Mouse (Mus musculus) neural tube, embryonic 11.5 days (tissue): ENCODE measurements around the gene Drc1. TPM values are rescaled to one million over a fixed set of nuclear protein-coding genes. Genes with fewer than 3 reads are reported as not detected.

Experiments used
- ATAC-seq: fragments of 200-750 bp; cut with Nextera tagmentation; 2 replicates; pipeline ENCODE4 v1.8.0; 2017; ENCODE audit warnings: moderate number of reproducible peaks, mild to moderate bottlenecking, moderate TSS enrichment, moderate library complexity; ENCODE audit not compliant: insufficient read depth, low FRiP score, low TSS enrichment
- DNase-seq: peaks from one replicate; pipeline ENCODE4 v3.0.0-alpha.2; 2015; ENCODE audit warnings: low spot score
- H3K27ac ChIP-seq: fragments of 300-500 bp; sonication (generic); 2 replicates; pipeline ENCODE4 v1.5.1; 2014; ENCODE audit warnings: low read depth, mild to moderate bottlenecking, low read length
- H3K27me3 ChIP-seq: fragments of 300-500 bp; sonication (generic); 2 replicates; pipeline ENCODE4 v1.6.1; 2014; ENCODE audit warnings: mild to moderate bottlenecking, low read length, mixed read lengths; ENCODE audit not compliant: control insufficient read depth, insufficient read depth
- H3K36me3 ChIP-seq: fragments of 300-500 bp; sonication (generic); 2 replicates; pipeline ENCODE4 v1.6.1; 2014; ENCODE audit warnings: mild to moderate bottlenecking, low read length, moderate library complexity, mixed read lengths; ENCODE audit not compliant: control insufficient read depth, insufficient read depth
- H3K4me1 ChIP-seq: fragments of 300-500 bp; sonication (generic); 2 replicates; pipeline ENCODE4 v1.6.1; 2014; ENCODE audit warnings: low read length, mixed read lengths; ENCODE audit not compliant: control insufficient read depth, insufficient read depth
- H3K4me2 ChIP-seq: fragments of 300-500 bp; sonication (generic); 2 replicates; pipeline ENCODE4 v1.6.1; 2014; ENCODE audit warnings: low read depth, mild to moderate bottlenecking, moderate library complexity
- H3K4me3 ChIP-seq: fragments of 300-500 bp; sonication (generic); 2 replicates; pipeline ENCODE4 v1.5.1; 2014; ENCODE audit warnings: low read depth, low read length
- H3K9ac ChIP-seq: fragments of 300-500 bp; sonication (generic); 2 replicates; pipeline ENCODE4 v1.6.1; 2014; ENCODE audit warnings: mild to moderate bottlenecking, low read length
- H3K9me3 ChIP-seq: fragments of 300-500 bp; sonication (generic); 2 replicates; pipeline ENCODE4 v1.6.1; 2016; ENCODE audit warnings: low read length; ENCODE audit not compliant: control insufficient read depth
- WGBS: fragments of 180-500 bp; shearing (Covaris S2); extraction: QIAGEN DNeasy Blood & Tissue Kit; methylation state at CpG from one replicate; pipeline ENCODE4 v1.1.7; 2014; 5-methylcytosine and 5-hydroxymethylcytosine counted together
- polyA plus RNA-seq: library from polyadenylated mRNA; unstranded; fragments of >200 nt; fragmentation: Nextera tagmentation; extraction: Ambion mirVana; gene quantifications from 2 replicates; pipeline ENCODE4 v1.2.1, GENCODE M21; 2014

Gene Drc1
- polyA plus RNA-seq, 1 experiment from 2014 or later, result 0.42 TPM

- H3K4me3 ChIP-seq, result no peak overlapping the region
- H3K4me1 ChIP-seq, result no peaks in the 10 kb centered on the region
- no peaks in the 10 kb centered on the region for H3K9me3 ChIP-seq
- DNase-seq (no peak), ATAC-seq (no peak)
- no peaks in the 10 kb centered on the region for H3K36me3 ChIP-seq
- no peak overlapping the region for H3K27ac ChIP-seq
- 87% methylated on average over 5 of the region's 5 CpGs for WGBS
- H3K4me2 ChIP-seq, result no peak overlapping the region
- no peaks in the 10 kb centered on the region for H3K27me3 ChIP-seq
- no peak overlapping the region for H3K9ac ChIP-seq
Observed at GRCm38 (mm10) chr5:30369426-30369825, 88.2 kb downstream of the Drc1 start.

DNA sequence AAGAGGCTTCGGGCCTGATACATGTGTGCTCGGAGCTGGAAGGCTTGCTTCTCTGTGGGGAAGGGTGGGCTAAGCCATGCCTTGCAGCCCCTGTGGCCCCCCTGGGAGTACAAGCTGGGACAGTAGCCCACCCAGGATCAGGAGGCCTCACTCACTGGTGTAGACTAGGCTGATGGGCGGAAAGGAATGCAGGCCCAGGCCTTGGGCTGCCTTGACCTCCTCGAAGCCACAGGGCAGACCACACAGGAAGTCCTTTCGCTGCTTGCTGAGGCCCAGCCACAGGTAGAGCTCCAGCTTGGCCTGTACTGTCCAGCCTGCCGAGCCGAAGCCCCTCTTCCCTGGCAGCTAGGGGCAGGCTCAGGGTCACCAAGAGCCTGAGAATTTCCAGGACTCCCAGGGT lies 101.7 kb downstream of the Drc1 start:
- Histone ChIP-seq H3K9ac (no peak overlapping the region), H3K36me3 (no peaks in the 10 kb centered on the region), H3K27ac (no peak overlapping the region), H3K4me1 (no peaks in the 10 kb centered on the region), H3K4me2 (no peak overlapping the region), H3K27me3 (no peaks in the 10 kb centered on the region), H3K9me3 (no peaks in the 10 kb centered on the region), H3K4me3 (no peak overlapping the region)
- DNase-seq (no peak), ATAC-seq (no peak)
- 62% methylated on average over 7 of the region's 7 CpGs for WGBS

DNA sequence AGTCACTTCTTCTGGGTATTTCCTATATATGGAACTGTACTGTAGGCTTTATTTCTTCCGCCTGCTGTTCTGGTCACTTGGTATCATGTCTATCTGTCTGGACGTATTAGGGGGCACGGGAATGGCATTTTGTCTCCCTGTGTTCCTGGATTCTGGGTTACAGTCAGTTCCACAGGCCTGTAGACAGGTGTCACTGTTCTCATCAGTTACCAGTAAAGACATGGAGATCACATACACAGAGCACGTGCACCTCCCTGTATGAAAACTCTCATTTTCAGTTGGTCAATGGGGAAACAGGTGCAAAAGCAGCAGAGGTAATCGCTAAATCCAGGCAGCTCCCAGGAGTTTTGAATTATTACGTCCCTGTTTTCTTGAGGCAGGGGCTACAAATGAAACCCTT lies 106.5 kb downstream of the Drc1 start:
- no peak overlapping the region for H3K27ac ChIP-seq
- no peak for ATAC-seq
- 86% methylated on average over 6 of the region's 6 CpGs for WGBS
- H3K27me3 ChIP-seq, result no peaks in the 10 kb centered on the region
- no peak overlapping the region for H3K4me2 ChIP-seq
- no peak for DNase-seq
- H3K9me3 ChIP-seq, result no peaks in the 10 kb centered on the region
- no peaks in the 10 kb centered on the region for H3K36me3 ChIP-seq
- H3K9ac ChIP-seq, result no peak overlapping the region
- H3K4me3 ChIP-seq, result no peak overlapping the region
- no peaks in the 10 kb centered on the region for H3K4me1 ChIP-seq

GRCm38 (mm10) chr5:30389836-30390235 lies 108.6 kb downstream of the Drc1 start:
- no peak overlapping the region for H3K4me2 ChIP-seq
- H3K36me3 ChIP-seq, result no peaks in the 10 kb centered on the region
- no peaks in the 10 kb centered on the region for H3K4me1 ChIP-seq
- H3K9me3 ChIP-seq, result no peaks in the 10 kb centered on the region
- DNase-seq, result no peak
- 88% methylated on average over 5 of the region's 5 CpGs for WGBS
- no peak overlapping the region for H3K9ac ChIP-seq
- no peaks in the 10 kb centered on the region for H3K27me3 ChIP-seq
- no peak for ATAC-seq
- H3K4me3 ChIP-seq, result no peak overlapping the region
- H3K27ac ChIP-seq, result no peak overlapping the region

DNA sequence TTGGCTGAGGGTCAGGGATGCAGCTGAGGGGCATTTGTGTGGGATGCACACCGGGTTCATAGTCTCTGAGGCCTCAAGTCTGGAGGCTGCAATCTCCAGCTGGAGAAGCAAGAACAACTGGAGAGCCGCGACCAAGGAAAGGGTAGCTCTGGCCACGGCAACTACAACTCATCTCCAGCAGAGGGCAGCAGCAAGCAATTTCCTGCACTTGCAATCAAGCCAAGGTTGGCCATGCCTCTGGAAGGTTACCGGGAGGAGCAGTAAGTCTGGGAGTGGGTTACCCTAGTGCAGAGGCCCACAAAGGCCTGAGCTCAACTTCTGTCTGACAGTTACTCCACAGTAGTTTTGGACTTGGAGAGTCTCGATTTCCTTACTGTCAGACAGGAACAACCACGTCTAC lies 110.3 kb downstream of the Drc1 start:
- no peak overlapping the region for H3K4me2 ChIP-seq
- no peak for ATAC-seq
- no peaks in the 10 kb centered on the region for H3K9me3 ChIP-seq
- H3K4me3 ChIP-seq, result no peak overlapping the region
- H3K9ac ChIP-seq, result no peak overlapping the region
- no peaks in the 10 kb centered on the region for H3K27me3 ChIP-seq
- peak; percentile 79 for DNase-seq
- no peak overlapping the region for H3K27ac ChIP-seq
- no peaks in the 10 kb centered on the region for H3K4me1 ChIP-seq
- 29% methylated on average over 7 of the region's 7 CpGs for WGBS
- H3K36me3 ChIP-seq, result no peaks in the 10 kb centered on the region

- no peak overlapping the region for H3K4me2 ChIP-seq
- H3K27ac ChIP-seq, result no peak overlapping the region
- H3K9ac ChIP-seq, result no peak overlapping the region; the same call in 1 of the 2 replicates
- DNase-seq (no peak), ATAC-seq (no peak)
- H3K4me3 ChIP-seq, result no peak overlapping the region
- H3K4me1 ChIP-seq, result no peaks in the 10 kb centered on the region
- no peaks in the 10 kb centered on the region for H3K36me3 ChIP-seq
- H3K27me3 ChIP-seq, result no peaks in the 10 kb centered on the region
- 89% methylated on average over 5 of the region's 5 CpGs for WGBS
- no peaks in the 10 kb centered on the region for H3K9me3 ChIP-seq
Observed at GRCm38 (mm10) chr5:30400521-30400920, 119.3 kb downstream of the Drc1 start.

DNA sequence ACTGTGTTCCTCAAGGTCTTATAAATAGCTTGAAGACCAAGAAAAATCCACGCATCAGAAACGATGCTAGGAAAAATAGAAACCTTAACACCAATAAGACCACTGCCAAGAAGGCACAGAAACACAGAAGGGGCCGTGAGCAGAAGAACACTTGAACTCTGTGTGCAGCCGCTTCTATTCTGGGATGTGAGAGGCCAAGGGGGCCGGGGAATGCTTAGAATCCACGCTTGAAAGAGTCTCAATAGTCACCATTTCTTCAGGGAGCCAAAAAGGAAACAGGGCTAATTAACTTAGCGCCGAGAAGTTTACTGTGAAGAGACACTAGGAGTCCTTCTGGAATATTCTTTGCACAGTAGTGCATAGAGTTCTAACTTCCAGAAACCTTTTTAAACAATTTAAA lies 120.0 kb downstream of the Drc1 start:
- Histone ChIP-seq H3K36me3 (no peaks in the 10 kb centered on the region), H3K27ac (no peak overlapping the region), H3K27me3 (no peaks in the 10 kb centered on the region), H3K9ac (no peak overlapping the region), H3K4me2 (no peak overlapping the region), H3K4me1 (no peaks in the 10 kb centered on the region), H3K4me3 (no peak overlapping the region), H3K9me3 (no peaks in the 10 kb centered on the region)
- no peak for DNase-seq
- 25% methylated on average over 8 of the region's 8 CpGs for WGBS
- no peak for ATAC-seq

DNA sequence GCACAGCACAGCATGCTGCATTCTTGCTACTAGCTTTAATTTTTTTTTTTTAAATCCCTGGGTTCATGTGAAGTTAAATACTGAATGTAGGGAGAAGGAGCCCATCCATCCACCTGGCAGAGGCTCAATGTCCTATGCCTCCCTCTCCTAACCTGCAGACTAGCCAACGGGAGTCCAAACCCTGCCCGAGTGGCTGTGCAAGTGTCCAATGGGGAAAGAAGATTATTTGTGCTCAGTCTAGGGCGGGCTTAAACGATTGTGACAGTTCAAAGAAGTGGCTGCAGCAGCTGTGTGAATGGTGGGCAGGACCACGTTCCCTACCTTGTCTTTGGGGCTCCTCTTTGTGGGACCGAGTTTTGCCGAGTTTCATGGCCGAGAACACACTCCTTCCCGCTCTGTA lies 125.7 kb downstream of the Drc1 start:
- Histone ChIP-seq H3K4me1 (peaks cover 4% of the 10 kb centered on the region; the same call in 1 of the 2 replicates), H3K36me3 (no peaks in the 10 kb centered on the region), H3K9ac (no peak overlapping the region), H3K9me3 (no peaks in the 10 kb centered on the region), H3K27ac (no peak overlapping the region), H3K4me2 (peak overlapping the region; percentile 9; the same call in 1 of the 2 replicates), H3K4me3 (no peak overlapping the region), H3K27me3 (no peaks in the 10 kb centered on the region)
- 20% methylated on average over 9 of the region's 9 CpGs for WGBS
- DNase-seq, result no peak
- no peak for ATAC-seq

DNA sequence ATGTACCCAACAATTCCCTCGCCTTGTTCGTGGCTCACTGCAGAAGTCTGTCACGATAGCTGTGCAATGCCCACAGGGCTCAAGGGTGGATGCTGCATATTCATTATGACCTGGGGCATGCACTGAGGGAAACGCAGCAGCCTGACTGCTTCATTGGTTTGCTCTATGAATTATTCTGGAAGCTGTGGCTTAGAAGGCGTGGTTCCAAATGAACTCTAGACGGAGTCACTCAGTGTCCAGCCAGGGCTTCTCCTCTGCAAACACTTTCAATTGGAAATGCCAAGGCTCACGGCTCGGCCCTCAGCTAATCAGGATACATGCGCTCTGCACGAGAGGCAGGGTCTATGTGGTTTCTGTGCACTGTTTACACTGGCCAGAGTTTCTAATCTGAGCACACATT lies 130.3 kb downstream of the Drc1 start:
- Histone ChIP-seq H3K4me1 (peaks cover 4% of the 10 kb centered on the region; the same call in 1 of the 2 replicates), H3K4me3 (no peak overlapping the region), H3K9ac (no peak overlapping the region), H3K36me3 (no peaks in the 10 kb centered on the region), H3K4me2 (no peak overlapping the region), H3K27me3 (no peaks in the 10 kb centered on the region), H3K9me3 (no peaks in the 10 kb centered on the region), H3K27ac (no peak overlapping the region)
- WGBS, result 75% methylated on average over 10 of the region's 10 CpGs
- DNase-seq (no peak), ATAC-seq (no peak)
